Mouse (Mus musculus) monocyte, adult 2 months (primary cell): Measurements from ENCODE around the gene Edaradd.
"Not testable (repeated sequence)": the region's sequence is repeated elsewhere in the genome, so short reads cannot be mapped to it uniquely, and the experiment has no call there.

ENCODE experiments used
- DNase-seq, 2 experiments: peaks; one replicate each; pipeline ENCODE4 v3.0.0; 2022; ENCODE audit warnings: low spot score in 2 of 2, low read depth in 1 of 2

Edaradd gene

GRCm38 (mm10) chr13:12519371-12519770 lies 867 bp downstream of the Edaradd start:
- no peak for DNase-seq

GRCm38 (mm10) chr13:12511189-12511965 lies 8.9 kb downstream of the Edaradd start:
- no peak for DNase-seq

- DNase-seq = no peak
These were observed 10.2 kb downstream of the Edaradd start for GRCm38 (mm10) chr13:12510032-12510431.

- DNase-seq = no peak
These were observed 12.8 kb downstream of the Edaradd start for GRCm38 (mm10) chr13:12507426-12507825.

- DNase-seq = no peak
These were observed 14.9 kb downstream of the Edaradd start for GRCm38 (mm10) chr13:12505359-12505758.

GRCm38 (mm10) chr13:12503238-12503751 lies 16.9 kb downstream of the Edaradd start:
- DNase-seq = no peak

- no peak for DNase-seq
These were observed 17.5 kb downstream of the Edaradd start for GRCm38 (mm10) chr13:12502665-12503237.

GRCm38 (mm10) chr13:12499107-12499506 lies 21.1 kb downstream of the Edaradd start:
- no peak for DNase-seq

- DNase-seq = no peak
These were observed 22.4 kb downstream of the Edaradd start for GRCm38 (mm10) chr13:12497809-12498208.

GRCm38 (mm10) chr13:12494750-12495149 lies 25.5 kb downstream of the Edaradd start:
- no peak for DNase-seq

- DNase-seq = no peak
These were observed 27.7 kb downstream of the Edaradd start for GRCm38 (mm10) chr13:12492515-12492914.

GRCm38 (mm10) chr13:12485640-12486039 lies 34.6 kb downstream of the Edaradd start:
- DNase-seq = no peak

GRCm38 (mm10) chr13:12485197-12485596 lies 35.0 kb downstream of the Edaradd start:
- DNase-seq = no peak

GRCm38 (mm10) chr13:12479802-12480201 lies 40.4 kb downstream of the Edaradd start:
- no peak for DNase-seq

- no peak for DNase-seq
These were observed 41.9 kb downstream of the Edaradd start for GRCm38 (mm10) chr13:12478301-12478700.

- no peak for DNase-seq
These were observed 43.4 kb downstream of the Edaradd start for GRCm38 (mm10) chr13:12476886-12477285.

- DNase-seq = no peak
These were observed 45.0 kb downstream of the Edaradd start for GRCm38 (mm10) chr13:12475239-12475638.

- peak in 1 of 2 experiments; percentile 57 for DNase-seq
These were observed 46.4 kb downstream of the Edaradd start for GRCm38 (mm10) chr13:12473724-12474378.

- peak in 1 of 2 experiments; percentile 14 for DNase-seq
These were observed 51.8 kb downstream of the Edaradd start for GRCm38 (mm10) chr13:12468488-12468887.

- no peak for DNase-seq
These were observed 55.4 kb downstream of the Edaradd start, which contains the start of gene Lgals8 for GRCm38 (mm10) chr13:12464844-12465243. Lgals8 (minus strand) TSS chr13:12464944.

GRCm38 (mm10) chr13:12464159-12464558 lies 56.1 kb downstream of the Edaradd start:
- DNase-seq = not testable (repeated sequence)

- no peak for DNase-seq
These were observed 57.6 kb downstream of the Edaradd start for GRCm38 (mm10) chr13:12462623-12463022.
